Mouse (Mus musculus) limb, embryonic 15.5 days (tissue): ENCODE measurements around the gene Rnf187. TPM values are rescaled to one million over a fixed set of nuclear protein-coding genes. Genes with fewer than 3 reads are reported as not detected.

Experiments used
- ATAC-seq: fragments of 200-750 bp; cut with Nextera tagmentation; 2 replicates; pipeline ENCODE4 v1.8.0; 2017; ENCODE audit warnings: low read depth, moderate TSS enrichment; ENCODE audit not compliant: insufficient number of reproducible peaks, low FRiP score, low TSS enrichment
- H3K27ac ChIP-seq: fragments of 300-500 bp; sonication (generic); 2 replicates; pipeline ENCODE4 v1.5.1; 2015; ENCODE audit warnings: moderate library complexity, mild to moderate bottlenecking, inconsistent platforms
- H3K27me3 ChIP-seq: fragments of 300-500 bp; sonication (generic); 2 replicates; pipeline ENCODE4 v1.6.1; 2015; ENCODE audit warnings: inconsistent platforms
- H3K36me3 ChIP-seq: fragments of 300-500 bp; sonication (generic); 2 replicates; pipeline ENCODE4 v1.6.1; 2015; ENCODE audit warnings: inconsistent platforms
- H3K4me1 ChIP-seq: fragments of 300-500 bp; sonication (generic); 2 replicates; pipeline ENCODE4 v1.6.1; 2015; ENCODE audit warnings: inconsistent platforms
- H3K4me2 ChIP-seq: fragments of 300-500 bp; sonication (generic); 2 replicates; pipeline ENCODE4 v1.6.1; 2015; ENCODE audit warnings: mild to moderate bottlenecking, inconsistent platforms
- H3K4me3 ChIP-seq: fragments of 300-500 bp; sonication (generic); 2 replicates; pipeline ENCODE4 v1.5.1; 2015; ENCODE audit warnings: mild to moderate bottlenecking, inconsistent platforms
- H3K9ac ChIP-seq: fragments of 300-500 bp; sonication (generic); 2 replicates; pipeline ENCODE4 v1.6.1; 2015; ENCODE audit warnings: inconsistent platforms
- H3K9me3 ChIP-seq: fragments of 300-500 bp; sonication (generic); 2 replicates; pipeline ENCODE4 v1.6.1; 2016; ENCODE audit warnings: inconsistent platforms
- WGBS: fragments of 180-500 bp; shearing (Covaris S2); methylation state at CpG from one replicate; pipeline ENCODE4 v1.1.7; 2015; 5-methylcytosine and 5-hydroxymethylcytosine counted together
- polyA plus RNA-seq: library from polyadenylated mRNA; unstranded; fragments of >200 nt; fragmentation: Nextera tagmentation; extraction: Ambion mirVana; gene quantifications from 2 replicates; pipeline ENCODE4 v1.2.1, GENCODE M21; 2015

Rnf187 gene
- polyA plus RNA-seq, 1 experiment from 2014 or later: 230 TPM

DNA sequence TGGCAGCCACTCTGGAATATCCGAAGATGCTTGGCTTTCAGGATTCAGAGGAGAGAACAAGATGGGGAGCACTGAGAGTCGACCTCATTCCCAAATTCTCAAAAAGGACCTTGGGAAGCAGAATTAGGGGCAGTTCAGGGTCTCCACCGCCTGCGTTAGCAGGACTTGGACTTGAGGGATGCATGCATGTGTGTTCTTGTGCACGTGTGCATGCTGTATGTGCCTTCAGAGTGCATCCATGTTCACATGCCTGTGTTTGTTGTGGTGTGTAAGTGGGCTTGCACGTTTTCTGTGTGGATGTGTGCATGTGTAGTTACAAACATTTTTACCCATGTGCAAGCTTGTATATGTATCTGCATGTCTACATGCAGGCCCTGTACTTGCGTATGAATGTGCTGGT, 25.5 kb upstream of the Rnf187 start:
- H3K36me3 ChIP-seq: peaks cover 6% of the 10 kb centered on the region
- peaks cover 10% of the 10 kb centered on the region for H3K4me1 ChIP-seq
- H3K9ac ChIP-seq: no peak overlapping the region
- no peak for ATAC-seq
- no peak overlapping the region for H3K4me2 ChIP-seq
- WGBS: 82% methylated on average over 7 of the region's 7 CpGs
- H3K9me3 ChIP-seq: no peaks in the 10 kb centered on the region
- no peak overlapping the region for H3K4me3 ChIP-seq
- H3K27me3 ChIP-seq: peaks cover 36% of the 10 kb centered on the region
- H3K27ac ChIP-seq: no peak overlapping the region

DNA sequence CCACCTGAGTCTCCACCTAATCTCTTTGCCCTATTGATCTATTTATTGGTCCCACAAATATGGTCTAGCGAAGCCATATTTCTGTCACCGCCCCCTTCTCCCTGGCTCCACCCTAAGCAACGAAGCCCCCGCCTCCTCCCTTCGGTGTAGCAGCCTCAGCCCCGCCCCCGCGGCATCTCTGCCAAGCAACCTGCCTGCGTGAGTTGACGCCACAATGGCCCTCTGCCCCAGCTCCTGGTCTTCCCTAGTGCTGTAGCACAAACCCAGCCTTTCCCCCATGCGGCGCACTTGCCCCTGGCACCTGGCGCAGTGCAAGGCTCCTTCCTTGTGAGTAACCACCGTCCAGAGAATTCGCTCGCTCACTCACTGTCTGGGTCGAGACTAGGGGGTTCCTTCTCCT, 24.8 kb upstream of the Rnf187 start:
- ATAC-seq: no peak
- Histone ChIP-seq H3K27ac (no peak overlapping the region), H3K4me3 (no peak overlapping the region), H3K9ac (no peak overlapping the region), H3K4me2 (no peak overlapping the region), H3K36me3 (peaks cover 6% of the 10 kb centered on the region), H3K9me3 (no peaks in the 10 kb centered on the region), H3K27me3 (peaks cover 36% of the 10 kb centered on the region), H3K4me1 (peaks cover 10% of the 10 kb centered on the region)
- 36% methylated on average over 17 of the region's 17 CpGs for WGBS

DNA sequence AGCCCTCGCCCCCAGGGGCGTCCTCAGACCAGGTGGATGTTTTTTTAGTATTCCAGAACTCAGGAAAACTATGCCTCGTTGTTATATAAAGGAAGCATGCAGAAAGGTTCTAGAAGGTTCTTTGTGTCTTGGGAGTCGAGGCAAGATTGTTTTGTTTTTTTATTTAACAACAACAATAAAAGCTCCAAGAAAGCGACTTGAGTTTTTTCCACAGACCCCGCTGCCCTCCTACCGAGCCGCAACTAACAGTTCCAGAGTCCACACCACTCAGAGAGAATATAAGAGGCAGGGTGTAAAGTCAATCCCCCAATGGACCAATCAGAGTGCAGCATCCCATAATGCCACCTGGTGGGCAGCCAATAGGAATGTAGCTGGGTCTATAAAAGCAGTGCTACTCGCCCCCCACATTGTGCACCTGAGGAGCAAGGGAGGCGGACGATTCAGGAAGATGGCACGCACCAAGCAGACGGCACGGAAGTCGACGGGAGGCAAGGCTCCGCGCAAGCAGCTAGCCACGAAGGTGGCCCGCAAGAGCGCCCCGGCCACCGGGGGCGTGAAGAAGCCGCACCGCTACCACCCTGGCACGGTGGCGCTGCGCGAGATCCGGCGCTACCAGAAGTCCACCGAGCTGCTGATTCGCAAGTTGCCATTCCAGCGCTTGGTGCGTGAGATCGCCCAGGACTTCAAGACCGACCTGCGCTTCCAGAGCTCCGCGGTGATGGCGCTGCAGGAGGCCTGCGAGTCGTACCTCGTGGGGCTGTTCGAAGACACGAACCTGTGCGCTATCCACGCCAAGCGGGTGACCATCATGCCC, 22.9 kb upstream of the Rnf187 start:
- WGBS: 56% methylated on average over 50 of the region's 50 CpGs
- Histone ChIP-seq H3K36me3 (peaks cover 10% of the 10 kb centered on the region), H3K27ac (no peak overlapping the region), H3K27me3 (peaks cover 36% of the 10 kb centered on the region), H3K4me3 (no peak overlapping the region), H3K4me1 (peaks cover 21% of the 10 kb centered on the region), H3K4me2 (no peak overlapping the region), H3K9me3 (no peaks in the 10 kb centered on the region), H3K9ac (no peak overlapping the region)
- no peak for ATAC-seq

DNA sequence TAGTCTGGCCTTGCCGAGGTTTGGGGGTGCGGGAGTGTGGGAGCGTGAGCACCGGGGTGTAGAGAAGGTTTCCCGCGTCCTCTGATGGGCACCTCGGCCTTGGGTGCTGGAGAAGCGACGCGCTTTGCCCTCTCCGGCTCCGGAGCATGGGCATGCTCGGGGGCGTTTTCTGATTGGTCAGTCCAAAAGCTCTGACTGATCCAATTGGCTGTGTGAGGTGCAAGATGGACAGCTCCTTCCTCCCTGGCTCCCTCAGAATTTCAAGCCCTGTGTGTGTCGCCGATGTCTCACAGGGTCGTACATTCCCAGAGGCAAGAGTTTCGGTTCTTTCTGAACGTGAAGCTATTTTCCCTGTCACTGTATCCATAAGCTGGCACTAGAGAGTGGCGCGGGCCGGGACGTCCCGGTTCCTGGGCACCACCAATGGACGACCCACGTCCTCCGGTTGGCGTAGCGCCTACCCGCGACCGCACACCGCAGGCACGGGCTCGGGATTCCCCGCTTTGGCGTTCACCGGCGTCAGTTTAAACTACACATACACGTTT, 21.3 kb upstream of the Rnf187 start:
- H3K9ac ChIP-seq: peak overlapping the region; percentile 26; the same call in 1 of the 2 replicates
- H3K27me3 ChIP-seq: peaks cover 36% of the 10 kb centered on the region
- peaks cover 10% of the 10 kb centered on the region for H3K36me3 ChIP-seq

DNA sequence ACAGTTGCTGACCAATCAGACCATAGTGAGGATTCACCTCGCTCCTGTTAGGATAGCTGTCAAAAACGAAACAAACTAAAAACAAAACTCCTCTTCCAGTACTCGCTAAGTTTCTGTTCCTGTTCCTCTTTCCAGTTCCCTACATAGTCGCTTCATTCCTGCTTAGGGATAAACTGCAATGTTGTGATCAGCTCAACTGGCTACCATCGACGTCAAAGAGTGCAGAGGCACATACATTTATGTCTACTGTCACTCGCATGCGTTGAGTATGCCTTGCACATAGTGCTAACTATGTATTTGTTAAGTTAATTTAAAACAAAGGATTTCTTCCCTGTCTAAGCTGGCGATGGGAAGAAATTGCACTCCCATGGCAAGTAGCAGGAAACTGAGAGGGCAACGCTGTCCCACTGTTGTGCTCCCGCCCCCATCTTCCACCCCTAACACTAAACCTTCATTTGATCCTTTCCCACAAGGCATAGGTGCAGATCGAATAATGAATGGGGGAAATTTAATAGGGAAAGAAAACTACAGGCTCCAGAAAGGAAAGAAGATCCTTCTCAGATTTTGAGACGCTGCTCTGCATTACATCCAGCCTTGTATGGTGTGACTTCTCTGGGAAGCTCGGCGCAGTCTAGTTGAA, 20.6 kb upstream of the Rnf187 start:
- H3K4me2 ChIP-seq: peak overlapping the region; percentile 89
- peaks cover 30% of the 10 kb centered on the region for H3K27me3 ChIP-seq
- H3K9me3 ChIP-seq: no peaks in the 10 kb centered on the region
- no peak overlapping the region for H3K27ac ChIP-seq
- WGBS: 36% methylated on average over 15 of the region's 15 CpGs
- H3K4me3 ChIP-seq: peak overlapping the region; percentile 49
- peaks cover 26% of the 10 kb centered on the region for H3K4me1 ChIP-seq
- ATAC-seq: no peak
- H3K36me3 ChIP-seq: peaks cover 10% of the 10 kb centered on the region
- peak overlapping the region; percentile 26; the same call in 1 of the 2 replicates for H3K9ac ChIP-seq

More for the DNA sequence above, 21.3 kb upstream of the Rnf187 start:
- peaks cover 26% of the 10 kb centered on the region for H3K4me1 ChIP-seq
- peak overlapping the region; percentile 49 for H3K4me3 ChIP-seq
- no peaks in the 10 kb centered on the region for H3K9me3 ChIP-seq
- H3K4me2 ChIP-seq: peak overlapping the region; percentile 89
- 4% methylated on average over 40 of the region's 40 CpGs for whole genome bisulfite sequencing
- H3K27ac ChIP-seq: 0 out of 2 replicates have a peak overlapping the region, but pooled peaks have one; percentile 27
- ATAC-seq: peak; percentile 62

DNA sequence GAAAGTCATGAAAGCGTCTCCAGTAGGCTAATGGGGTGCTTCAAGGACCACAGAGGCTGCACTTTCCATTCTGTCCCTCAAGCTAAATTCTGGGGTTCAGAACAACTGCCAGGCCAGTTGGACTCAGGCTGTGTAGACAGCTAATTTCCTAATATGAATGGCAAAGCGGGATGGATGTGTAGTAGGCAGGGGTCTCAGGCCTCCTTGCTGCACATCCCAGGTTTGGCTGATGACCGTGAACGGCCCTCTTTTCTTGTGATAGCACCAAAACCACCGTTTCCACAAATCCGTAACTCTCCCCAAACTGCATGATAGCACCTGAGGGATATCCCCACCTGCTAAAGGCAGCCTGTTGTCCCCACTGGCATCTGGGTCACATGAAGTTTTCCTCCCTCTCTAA, 19.8 kb upstream of the Rnf187 start:
- no peak overlapping the region for H3K4me2 ChIP-seq
- H3K9me3 ChIP-seq: no peaks in the 10 kb centered on the region
- WGBS: 88% methylated on average over 6 of the region's 6 CpGs
- no peak overlapping the region for H3K4me3 ChIP-seq
- H3K27me3 ChIP-seq: peaks cover 23% of the 10 kb centered on the region
- no peak for ATAC-seq
- no peak overlapping the region for H3K27ac ChIP-seq
- H3K4me1 ChIP-seq: peaks cover 30% of the 10 kb centered on the region
- H3K9ac ChIP-seq: no peak overlapping the region
- H3K36me3 ChIP-seq: peaks cover 10% of the 10 kb centered on the region

DNA sequence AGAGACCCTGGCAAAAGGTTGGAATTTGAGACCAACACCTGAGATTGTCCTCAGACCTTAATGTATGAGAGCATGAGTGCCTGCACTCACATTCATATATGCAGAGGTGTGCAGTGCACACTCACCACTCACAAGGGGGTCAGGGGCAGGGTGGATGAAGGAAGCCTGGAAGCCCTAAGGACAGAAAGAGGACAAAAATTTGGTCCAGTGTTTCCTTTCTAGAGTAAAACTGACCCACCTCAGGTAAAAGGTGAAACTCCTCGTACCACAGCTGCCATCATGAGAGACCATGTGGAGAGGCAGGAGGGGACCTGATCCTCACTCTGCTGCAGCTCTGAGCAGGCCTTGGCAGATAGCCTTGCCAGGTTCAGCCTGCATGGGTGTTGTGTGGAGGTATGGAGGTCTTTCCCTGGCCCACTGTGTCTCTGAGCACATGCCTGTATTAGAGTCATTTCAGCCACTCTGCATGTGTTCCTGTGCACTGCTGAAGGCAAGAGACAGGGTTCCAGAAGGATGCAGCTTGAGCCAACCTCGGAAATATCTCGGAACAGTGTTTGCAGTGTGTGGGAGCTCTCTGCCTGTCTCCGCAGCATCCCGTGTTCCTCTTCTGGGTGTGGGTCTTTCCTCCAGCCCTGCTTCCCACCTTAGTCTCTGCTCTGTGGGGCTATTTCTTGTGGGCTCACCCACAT, 18.7 kb upstream of the Rnf187 start:
- Histone ChIP-seq H3K4me2 (peak overlapping the region; percentile 54; the same call in 1 of the 2 replicates), H3K4me3 (0 out of 2 replicates have a peak overlapping the region, but pooled peaks have one; percentile 3), H3K27me3 (peaks cover 14% of the 10 kb centered on the region), H3K9me3 (no peaks in the 10 kb centered on the region), H3K36me3 (peaks cover 10% of the 10 kb centered on the region), H3K4me1 (peaks cover 35% of the 10 kb centered on the region), H3K27ac (no peak overlapping the region), H3K9ac (no peak overlapping the region)
- 91% methylated on average over 5 of the region's 5 CpGs for WGBS
- no peak for ATAC-seq

DNA sequence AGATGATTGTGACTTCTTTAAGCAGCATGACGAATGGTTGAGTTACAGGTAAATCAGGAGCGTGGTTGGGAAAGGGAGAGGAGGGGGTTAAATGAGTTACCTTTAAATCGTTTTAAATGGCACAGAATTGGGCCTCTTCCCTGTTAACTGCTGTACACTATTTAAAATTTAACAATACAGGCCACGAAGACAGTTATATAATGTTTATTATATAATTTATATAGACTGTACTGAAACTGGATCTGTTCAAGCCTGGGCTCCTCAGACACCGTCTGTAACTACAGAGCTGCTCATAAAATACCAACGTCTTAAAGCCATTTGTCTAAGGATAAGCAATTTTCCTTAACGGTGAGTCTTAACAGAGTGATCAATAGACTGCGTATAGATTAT, 17.1 kb upstream of the Rnf187 start:
- Histone ChIP-seq H3K27me3 (0 out of 2 replicates have a peak, but pooled peaks cover 4% of the 10 kb centered on the region), H3K9me3 (no peaks in the 10 kb centered on the region), H3K4me2 (peak overlapping the region; percentile 54), H3K4me3 (peak overlapping the region; percentile 74), H3K4me1 (peaks cover 35% of the 10 kb centered on the region), H3K27ac (peak overlapping the region; percentile 98), H3K36me3 (peaks cover 10% of the 10 kb centered on the region), H3K9ac (peak overlapping the region; percentile 81)
- WGBS: 12% methylated on average over 8 of the region's 8 CpGs
- ATAC-seq: no peak

DNA sequence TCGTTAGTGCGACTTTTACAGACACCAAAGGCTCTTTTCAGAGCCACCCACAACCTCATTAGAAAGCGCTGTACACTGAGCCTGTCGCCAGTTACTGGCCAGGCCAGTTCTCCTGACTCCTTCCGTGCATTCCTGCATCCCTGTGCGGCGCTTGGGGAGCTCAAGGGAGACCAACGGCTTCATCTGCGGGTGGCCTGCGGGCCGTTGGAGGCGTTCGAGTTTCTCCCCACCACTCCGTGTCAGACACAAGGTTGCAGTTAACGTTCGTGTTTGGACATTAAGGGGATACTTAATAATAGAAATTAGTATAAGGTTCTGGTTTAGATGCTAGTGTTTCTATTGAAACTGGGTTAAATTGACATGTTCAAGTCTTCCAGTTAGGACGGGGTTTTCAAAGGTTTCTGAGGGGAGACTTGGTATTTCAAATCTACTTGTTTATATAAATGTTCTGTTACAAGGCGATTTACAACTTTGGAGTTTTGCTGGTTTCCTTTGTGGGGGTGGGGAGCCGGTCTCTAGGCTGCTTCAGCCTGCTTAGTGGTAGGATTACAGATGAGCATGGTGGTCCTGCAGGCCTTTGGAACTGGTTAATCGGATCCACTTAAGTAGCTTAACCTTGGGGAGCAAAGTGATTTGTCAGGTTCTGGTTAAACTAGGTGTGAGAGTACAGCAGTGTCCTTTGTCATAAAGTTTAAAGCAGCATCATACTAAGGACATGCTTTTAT, 16.6 kb upstream of the Rnf187 start:
- Histone ChIP-seq H3K36me3 (peaks cover 10% of the 10 kb centered on the region), H3K4me1 (peaks cover 35% of the 10 kb centered on the region), H3K27ac (peak overlapping the region; percentile 98), H3K9me3 (no peaks in the 10 kb centered on the region), H3K27me3 (0 out of 2 replicates have a peak, but pooled peaks cover 7% of the 10 kb centered on the region), H3K9ac (peak overlapping the region; percentile 81), H3K4me3 (peak overlapping the region; percentile 74), H3K4me2 (peak overlapping the region; percentile 54)
- ATAC-seq: no peak
- 1% methylated on average over 20 of the region's 20 CpGs for WGBS

DNA sequence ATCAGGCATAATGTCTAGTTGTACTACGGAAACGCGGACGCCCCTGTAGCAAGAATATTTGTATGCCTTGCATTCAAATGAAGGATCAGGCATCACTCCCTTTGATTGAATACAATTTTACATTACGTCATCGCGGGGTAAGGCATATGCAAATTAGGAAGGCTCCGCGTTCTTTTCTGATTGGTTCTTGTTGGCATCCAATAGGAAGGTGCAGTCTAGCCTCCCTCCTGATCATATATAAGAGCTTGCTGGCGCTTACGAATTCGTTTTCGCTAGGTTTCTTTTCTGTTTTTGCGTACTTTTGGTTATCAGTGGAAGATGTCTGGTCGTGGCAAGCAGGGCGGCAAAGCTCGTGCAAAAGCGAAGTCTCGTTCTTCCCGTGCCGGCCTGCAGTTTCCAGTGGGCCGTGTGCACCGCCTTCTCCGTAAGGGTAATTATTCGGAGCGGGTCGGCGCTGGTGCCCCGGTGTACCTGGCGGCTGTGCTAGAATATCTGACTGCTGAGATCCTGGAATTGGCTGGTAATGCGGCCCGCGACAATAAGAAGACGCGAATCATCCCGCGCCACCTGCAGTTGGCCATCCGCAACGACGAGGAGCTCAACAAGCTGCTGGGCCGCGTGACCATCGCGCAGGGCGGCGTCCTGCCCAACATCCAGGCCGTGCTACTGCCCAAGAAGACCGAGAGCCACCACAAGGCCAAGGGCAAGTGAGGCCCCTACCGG, 15.9 kb upstream of the Rnf187 start, which contains the start of the genes Hist3h2a and Trim17:
Gene Hist3h2a (plus strand): TSS at position 266 of the 723 bp plus-strand sequence.
Gene Trim17 (plus strand): TSS at position 266 of the 723 bp plus-strand sequence.
- H3K9me3 ChIP-seq: no peaks in the 10 kb centered on the region
- H3K27ac ChIP-seq: peak within 1 kb of the TSS; percentile 98
- peak within 1 kb of the TSS; percentile 81 for H3K9ac ChIP-seq
- H3K4me2 ChIP-seq: peak within 1 kb of the TSS; percentile 91
- peaks cover 10% of the 10 kb centered on the region for H3K36me3 ChIP-seq
- peak within 1 kb of the TSS; percentile 74 for H3K4me3 ChIP-seq
- under 1% methylated on average over 49 of the region's 49 CpGs for WGBS
- 0 out of 2 replicates have a peak, but pooled peaks cover 7% of the 10 kb centered on the region for H3K27me3 ChIP-seq
- ATAC-seq: peak; percentile 90
- peaks cover 30% of the 10 kb centered on the region for H3K4me1 ChIP-seq
